Mouse (Mus musculus): ENCODE measurements around the gene Asic2.

The Asic2 gene

DNA sequence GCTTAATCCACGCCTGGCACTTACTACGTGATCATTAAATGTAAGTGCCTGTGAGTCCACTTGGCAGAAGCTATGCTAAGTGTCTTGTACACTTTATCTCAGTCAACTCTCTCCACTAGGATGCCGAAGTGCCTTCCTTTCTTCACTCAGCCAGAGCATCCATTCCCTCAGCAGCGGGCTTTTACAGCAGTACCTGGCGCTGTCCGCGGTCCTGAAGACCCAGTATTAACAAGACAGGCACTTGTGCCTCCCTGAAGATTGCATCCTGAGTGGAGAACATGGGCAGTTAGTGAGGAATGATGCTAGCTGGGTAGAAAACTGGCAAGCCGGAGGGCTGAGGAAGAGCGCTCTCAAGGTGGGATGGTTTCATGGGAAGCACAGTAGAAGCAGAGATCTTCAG is 852.6 kb downstream of the Asic2 start:
- in situ Hi-C loops (cut with MboI, MseI), result no loop called here

DNA sequence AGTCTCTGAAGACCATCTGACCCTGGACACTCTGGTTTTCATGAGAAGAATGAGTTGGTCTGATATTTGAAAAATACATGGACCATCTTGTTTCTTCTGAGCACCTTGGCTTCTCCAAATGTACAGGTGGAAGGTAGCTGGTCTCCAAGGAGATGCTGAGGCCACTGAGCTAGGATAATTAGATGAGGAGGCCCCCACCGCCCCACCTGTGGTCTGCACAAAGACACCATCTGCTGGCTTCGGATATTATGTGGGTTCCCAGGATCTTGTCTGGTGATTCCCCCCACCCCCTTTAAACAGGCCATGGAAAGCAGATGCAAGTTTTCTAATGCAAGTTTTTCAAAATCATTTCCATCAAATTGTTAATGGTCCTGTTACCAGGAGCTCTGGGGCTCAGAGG is 856.6 kb downstream of the Asic2 start:
- in situ Hi-C loops (cut with MboI, MseI), result no loop called here

DNA sequence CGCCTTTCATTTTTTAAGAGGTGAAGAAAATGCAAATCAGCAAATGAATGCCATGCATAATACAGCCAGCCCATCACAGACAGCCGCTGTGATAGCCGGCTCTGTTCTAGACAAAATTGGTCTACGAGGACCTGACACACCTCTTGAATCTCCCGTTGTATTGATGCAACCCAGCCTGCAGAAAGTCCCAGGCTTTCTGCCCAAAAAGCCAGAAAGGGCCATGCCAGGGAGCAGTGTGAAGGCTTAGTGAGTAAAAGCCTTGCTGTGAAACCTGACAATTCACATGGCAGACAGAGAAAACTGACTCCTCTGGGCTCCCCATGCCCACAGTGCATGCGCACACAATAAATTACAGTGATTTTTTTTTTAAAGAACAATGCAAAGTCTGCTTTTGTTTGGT is 858.2 kb downstream of the Asic2 start:
- in situ Hi-C loops (cut with MboI, MseI), result no loop called here

DNA sequence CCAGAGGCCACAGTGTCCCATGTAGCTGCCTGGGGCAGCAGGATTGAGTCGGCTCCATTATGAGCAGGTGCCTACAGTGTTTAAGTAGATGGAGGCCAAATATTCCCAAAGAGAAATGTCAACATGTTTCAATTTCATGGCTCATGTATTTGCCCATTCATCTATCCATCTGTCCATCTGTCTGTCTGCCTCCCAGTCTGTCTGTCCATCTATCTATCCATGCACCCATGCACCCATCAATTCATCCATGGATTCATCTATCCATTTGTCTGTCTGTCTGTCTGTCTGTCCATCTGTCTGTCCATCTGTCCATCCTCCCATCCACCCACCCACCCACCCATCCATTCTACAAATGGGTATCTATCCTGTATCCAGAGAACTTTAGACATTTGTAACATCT is 861.3 kb downstream of the Asic2 start:
- in situ Hi-C loops (cut with MboI, MseI), result no loop called here

DNA sequence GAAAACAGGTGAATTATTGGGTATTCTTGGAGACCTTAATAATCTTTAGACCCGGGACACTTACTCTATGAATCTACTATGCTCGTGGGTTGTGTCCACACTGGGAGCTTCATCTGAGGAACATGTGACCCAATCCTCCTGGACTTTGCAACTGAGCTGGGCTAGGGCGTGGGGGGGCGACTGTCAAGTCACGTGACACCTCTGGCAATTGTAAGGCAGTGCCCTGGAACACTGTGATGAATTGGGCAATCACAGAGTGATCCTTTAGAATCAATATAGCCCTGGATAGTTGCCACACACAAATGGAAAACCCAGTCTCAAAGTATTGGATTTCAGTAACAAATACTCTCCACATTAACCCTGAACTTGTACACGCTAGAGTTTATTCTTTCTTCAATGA is 867.4 kb downstream of the Asic2 start:
- in situ Hi-C loops (cut with MboI, MseI), result no loop called here

DNA sequence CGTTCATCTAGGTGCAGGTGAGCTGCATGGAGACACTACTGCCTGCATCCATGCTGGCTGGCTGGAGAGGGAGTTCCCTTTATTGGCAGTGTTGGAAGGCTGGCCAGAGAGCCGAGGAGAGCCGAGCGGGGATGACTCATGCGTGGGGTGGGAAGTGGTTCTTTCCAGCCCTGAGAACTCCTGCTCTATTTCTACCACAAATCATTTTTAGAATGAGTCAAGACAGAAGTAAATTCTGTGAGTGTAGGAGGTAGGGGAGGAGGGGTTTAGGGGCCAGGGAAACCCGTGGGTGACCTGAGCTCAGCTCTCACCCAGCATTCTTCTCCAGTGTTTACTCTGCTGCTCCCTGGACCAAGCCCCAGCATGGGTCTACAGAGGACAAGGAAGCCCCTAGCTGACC is 872.2 kb downstream of the Asic2 start:
- in situ Hi-C loops (cut with MboI, MseI), result no loop called here

DNA sequence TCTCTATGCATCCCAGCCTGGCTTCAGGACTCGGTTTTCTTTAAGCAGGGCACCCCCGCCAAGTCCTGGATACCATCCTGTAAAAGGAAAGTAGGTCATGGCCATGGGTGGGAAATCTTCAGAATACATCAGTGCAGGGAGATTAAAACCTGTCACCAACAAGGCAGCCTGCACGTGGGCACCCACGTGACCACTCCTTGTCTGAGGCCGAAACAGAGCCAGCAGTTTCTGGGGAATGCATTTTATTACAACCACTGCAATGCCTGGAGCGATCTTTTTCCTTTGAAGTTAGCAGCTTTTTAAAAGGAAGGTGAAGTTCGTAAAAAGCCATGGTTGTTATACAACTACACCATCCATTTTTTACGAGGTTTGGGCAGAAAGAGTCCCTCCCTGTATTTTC is 873.7 kb downstream of the Asic2 start:
- in situ Hi-C loops (cut with MboI, MseI), result no loop called here

DNA sequence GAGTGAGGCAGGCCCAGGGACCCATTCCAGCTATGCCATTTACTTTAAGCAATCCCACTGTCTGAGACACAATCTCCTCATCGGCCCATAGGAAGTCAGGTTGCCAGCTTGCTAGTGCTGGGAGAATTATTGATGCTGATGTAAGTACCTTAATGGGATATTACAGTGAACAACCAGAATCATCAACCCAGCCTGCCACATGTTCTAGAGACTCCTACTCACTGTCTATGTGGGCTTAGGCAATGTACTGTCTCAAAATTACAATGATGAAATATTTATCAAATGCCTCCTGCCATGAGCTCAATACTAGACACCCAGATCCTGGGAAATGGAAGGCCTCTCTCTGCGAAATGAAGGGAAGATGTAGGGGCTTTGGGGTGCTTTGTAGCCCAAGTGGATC is 876.1 kb downstream of the Asic2 start:
- in situ Hi-C loops (cut with MboI, MseI), result no loop called here

DNA sequence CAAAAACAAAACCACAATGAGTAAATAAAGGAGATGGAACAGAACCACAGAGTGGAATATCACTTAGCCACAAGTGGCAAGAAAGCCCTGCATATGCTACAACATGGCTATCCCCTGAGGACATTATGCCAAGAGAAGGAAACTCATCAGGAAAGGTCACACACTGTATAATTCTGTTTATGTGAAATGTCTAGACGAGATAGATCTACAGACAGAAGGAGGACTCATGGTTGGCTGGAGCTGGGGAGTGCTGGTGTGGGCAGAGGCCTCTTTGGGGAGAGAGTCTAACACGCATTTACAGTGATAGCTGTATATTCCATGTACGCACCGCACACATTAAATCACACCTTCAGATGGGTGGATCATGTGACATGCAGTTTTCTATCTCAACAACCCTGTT is 884.4 kb downstream of the Asic2 start:
- in situ Hi-C loops (cut with MboI, MseI), result no loop called here

DNA sequence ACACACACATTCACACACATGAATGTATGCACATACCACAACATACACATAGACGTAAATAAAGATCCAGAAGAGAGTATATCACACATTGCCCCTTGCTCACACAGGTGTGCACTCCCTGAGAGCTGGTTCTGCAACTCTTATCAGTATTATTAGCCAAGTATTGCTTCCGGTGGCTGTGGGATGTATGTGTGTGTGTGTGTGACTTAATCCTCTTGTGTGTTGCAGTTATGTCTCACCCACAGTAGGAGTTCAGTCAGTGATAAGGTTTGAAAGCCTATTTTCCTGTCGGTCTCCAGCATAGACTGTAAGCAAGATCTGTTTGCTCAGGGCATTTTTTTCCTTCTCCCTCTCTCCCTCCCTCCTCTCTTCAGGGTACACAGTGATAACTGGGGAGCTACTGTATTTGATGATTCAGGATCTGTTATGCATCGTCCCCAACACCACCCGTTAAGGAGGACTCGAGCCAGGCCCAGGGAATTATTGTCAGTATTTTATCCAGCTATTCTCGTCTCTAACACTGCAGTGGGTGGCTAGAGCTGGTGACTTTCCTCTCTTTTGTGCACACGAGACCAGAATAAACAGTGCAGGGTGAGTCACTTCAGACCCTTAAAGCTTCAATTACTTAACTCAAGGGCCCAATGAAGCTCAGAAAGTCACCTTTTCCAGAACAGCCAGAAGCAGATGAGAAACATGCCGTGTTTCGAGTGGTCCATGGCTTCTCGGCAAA is 888.0 kb downstream of the Asic2 start:
- in situ Hi-C loops (cut with MboI, MseI), result no loop called here

DNA sequence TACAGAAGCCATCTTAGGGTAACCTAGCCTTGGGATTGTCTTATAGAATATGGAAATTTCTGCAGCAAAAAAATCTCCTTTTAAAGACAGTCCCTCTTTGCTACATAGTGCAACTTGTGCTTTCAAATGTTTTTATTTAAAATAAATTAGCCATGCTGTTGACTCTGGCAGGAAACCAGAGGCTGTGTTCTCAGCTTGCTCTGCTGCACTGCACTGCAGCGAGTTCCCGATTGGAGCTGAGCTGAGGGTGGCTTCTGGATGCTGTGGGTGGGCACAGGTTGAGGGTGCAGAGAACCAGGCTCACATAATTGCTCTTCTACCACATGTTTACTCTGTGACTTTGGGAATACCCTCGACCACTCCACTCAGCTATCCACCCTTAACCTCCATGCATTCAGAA is 889.0 kb downstream of the Asic2 start:
- in situ Hi-C loops (cut with MboI, MseI), result no loop called here

DNA sequence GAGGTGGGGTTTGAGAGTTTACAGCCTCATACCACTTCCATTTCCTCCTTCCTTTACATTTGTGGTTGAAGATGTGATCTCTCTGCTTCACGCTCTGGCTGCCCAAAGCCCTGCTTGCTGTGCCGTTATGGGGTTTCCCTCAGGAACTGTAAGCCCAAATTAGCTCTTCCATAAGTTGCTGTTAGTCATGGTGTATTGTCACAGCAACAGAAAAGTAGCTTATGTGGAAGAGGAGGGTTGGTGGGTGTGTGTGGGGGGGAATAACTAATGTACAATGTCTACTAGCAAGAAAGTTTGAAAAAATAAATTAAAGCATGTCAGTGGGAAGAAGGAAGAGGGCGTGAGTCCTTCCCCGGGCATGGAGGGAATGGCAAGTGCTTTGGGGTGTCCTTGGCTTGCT is 896.4 kb downstream of the Asic2 start:
- in situ Hi-C loops (cut with MboI, MseI), result no loop called here

DNA sequence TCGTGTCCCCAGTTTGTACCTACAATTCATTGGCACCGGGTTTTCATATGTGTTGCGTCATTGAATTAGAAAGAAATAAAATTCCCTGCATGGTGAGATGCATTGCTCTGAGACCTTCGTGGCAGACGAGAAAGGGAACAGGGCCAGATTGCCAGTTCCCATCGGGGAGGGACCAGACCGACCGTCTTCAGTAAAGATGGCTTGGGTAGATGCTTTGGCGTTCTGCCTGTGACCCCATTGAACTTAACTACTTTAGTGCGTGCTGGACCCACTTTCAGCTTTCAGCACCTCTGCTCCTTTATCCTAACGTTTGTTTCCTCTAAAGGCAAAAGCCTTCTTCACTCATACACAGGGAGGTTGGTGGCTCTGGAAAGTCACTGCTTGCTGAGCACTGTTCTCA is 902.9 kb downstream of the Asic2 start:
- in situ Hi-C loops (cut with MboI, MseI), result no loop called here

DNA sequence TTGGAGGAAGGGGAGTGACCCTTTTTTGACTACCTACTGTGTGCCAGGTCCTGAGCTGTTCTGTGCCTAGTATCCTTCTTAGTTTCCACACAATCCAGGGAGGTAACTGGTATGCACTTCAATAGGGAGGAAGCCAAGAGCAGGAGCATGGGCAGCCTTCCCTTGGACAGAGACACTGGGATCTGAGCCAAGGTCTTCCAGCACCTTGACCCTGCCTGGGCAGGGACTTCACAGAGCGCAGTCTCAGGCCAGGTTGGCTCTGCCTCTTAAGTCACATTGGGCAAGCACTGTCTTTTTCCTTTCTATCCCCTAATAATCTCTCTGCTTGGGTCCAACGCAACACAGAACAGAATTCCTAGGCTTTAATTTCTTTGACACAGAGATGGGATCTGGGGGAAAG is 904.3 kb downstream of the Asic2 start:
- in situ Hi-C loops (cut with MboI, MseI), result no loop called here

DNA sequence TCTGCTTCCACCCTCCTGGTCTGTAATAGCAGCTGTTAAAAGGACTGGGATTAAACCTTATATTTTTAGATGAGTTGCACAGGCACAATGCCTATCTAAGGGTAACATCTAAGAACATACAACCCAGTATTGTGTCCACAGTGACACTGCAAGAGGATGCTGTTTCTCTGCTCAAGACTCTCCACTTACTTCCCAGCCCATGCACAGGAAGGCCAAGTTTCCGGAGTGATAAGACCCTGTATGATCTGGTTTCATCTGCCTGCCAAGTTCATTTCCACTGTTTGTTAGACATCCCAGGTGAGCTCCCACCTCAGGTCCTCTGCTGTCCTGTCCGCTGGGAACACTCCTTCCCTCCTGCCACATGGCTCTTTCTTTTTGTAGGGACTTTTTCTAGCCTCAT is 908.2 kb downstream of the Asic2 start:
- in situ Hi-C loops (cut with MboI, MseI), result no loop called here

DNA sequence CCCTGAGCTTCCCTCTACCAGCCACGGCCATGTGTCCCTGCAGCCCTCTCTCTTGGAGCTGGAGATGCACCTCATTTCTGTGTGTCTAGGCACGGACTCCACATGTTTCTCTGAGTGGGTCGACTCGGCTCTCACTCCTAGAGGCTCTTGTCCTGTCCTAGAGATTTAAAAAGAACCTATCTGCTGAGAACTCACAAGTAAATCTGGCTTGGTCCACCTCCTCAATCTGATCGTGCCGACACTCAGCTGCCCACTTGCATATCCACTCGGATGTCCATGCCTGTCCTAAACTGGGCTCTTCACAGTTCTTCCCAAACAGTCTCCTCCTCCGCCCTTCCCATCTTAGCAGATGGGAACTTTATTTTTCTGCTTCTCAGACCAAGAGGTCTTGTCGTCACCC is 908.7 kb downstream of the Asic2 start:
- in situ Hi-C loops (cut with MboI, MseI), result no loop called here

DNA sequence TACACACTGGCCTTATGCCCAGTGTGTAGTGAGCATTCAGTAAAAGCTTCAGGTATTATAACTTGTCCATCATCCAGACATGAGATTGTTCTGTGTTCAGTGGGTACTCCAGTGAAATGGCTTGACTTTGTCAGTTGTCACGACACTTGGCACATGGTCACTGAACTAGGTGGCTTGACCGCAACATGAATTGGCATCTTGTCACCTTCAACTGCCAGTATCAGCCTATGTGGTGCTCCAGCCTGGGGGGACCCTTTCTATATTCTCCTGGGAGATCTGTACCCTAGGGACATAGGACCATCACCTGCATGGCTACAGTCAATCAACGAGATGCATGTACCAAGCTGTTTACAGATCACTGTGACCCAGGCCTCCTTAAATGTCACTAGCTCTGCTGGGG is 910.8 kb downstream of the Asic2 start:
- in situ Hi-C loops (cut with MboI, MseI), result no loop called here

DNA sequence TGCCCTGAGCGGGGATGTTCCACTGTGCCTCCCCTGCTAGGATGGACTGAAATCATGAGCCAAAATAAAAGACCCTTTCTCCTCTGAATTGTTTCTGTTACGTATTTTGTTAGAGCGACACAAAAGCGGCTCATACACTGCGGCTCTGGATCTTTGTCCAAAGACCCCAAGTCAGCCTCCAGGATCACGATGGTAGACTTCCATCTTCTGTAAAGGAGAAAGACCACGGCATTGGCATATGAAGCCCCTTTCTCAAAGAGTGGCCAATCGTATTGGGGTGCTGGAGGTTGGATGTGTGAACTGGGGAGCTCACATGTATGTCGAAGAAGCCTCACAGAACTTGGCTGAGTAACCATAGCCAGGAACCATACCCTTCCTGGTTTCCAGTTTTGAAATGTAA is 911.5 kb downstream of the Asic2 start:
- in situ Hi-C loops (cut with MboI, MseI), result no loop called here

DNA sequence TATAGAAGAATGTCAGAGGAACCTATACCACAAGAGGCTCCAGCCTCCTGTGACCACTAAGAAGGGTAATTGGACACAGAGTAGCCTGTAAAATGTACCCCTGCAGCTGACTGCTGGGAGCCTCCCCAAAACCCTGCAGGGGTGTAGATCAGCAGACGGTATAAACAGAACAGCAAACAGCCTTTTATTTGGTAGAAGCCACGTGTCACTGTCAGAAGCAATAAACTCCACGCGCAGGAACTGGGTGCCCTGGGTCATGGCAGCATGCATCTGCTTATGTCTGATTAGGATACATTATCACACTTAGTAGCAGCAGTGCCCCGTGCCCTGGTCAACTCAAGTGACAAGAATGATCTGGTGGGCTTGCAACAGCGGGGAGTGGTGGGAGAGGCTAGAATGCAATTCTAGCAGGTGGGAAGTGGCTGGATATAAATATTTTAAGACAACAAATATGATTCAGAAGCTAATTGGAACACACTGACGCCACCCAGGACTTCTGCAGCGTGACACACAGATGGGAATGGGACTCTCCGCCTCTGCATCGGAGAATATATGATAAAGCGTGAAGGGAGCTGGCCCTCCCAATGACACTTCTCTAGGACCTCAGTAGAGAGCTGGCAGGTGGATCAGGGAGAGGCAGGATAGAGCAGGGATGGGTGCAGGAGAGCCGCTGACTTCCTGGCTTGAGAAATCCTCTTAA is 912.7 kb downstream of the Asic2 start:
- in situ Hi-C loops (cut with MboI, MseI), result no loop called here

DNA sequence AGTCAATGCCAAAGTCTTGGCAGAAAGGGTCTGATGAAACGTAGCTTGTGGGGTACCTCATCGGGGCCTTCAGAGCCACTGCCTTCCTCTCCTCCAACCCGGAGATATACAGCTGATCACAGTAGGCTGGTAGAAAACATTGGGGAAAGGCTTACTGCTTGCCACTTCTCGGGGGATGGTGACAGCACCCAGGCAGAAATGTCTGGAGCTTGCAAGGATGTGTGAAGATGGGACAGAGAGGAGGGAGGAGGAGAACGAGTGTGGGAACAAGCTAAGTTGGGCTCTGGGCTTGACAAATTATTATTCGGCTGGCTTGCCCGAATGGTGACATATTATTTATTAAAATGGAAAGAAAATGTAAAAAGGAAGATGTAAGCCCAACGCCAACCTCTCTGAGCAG is 914.4 kb downstream of the Asic2 start:
- in situ Hi-C loops (cut with MboI, MseI), result no loop called here

DNA sequence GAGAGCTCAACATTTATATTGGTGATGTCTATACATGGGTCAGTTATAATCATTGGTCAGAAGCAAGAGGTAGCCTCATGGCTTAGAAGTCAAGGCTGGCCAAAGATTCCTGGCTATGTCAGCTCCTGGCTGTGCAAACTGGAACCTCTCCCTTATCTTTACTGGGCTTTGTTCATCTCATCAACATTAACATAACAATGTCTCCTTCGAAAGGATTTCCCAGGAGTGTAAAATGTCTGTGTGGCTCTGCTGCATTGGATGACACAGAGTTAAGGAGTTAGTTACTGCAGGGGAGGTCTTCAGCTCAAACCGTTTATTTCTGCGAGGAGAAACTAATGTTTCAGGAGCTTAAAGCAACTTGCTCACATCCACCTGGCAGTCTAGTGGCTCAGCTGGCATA is 926.6 kb downstream of the Asic2 start:
- in situ Hi-C loops (cut with MboI, MseI), result no loop called here

DNA sequence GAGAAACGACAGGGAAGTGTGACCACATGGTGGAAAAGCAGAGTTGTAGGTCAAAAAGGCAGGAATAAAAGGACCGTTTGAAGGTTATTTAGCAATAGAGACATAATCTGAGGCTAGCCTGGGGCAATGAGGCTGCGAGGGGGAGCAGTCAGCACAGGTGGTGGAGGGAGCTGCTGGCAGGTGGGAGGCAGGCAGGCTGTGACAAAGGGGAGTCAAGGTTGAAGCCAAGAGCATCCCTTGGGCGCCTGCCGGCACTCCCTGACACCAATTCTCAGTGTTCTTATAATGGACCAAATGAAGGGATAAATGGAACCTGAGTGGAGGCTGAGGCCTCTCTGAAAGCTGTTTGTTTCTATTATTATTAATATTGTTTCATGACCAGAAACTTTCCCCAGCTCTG is 928.3 kb downstream of the Asic2 start:
- in situ Hi-C loops (cut with MboI, MseI), result no loop called here

DNA sequence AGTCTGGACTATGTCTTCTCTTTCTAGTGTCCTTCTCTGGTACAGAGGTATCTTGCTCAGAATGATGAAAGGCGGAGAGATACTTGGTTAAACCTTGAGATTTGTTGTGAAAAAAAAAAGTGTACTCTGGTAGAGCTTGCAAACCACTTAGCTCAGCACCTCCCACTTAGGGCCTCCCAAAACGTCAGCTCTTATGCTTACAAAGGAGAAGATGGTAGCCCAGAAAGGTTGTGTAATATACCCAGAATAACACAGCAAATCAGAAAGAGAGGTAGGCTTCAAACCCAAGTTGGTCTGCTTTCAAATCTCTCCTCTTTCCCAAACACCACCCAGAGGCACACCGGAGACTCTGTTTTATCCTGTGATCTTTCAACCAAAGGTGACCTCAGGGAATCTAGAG is 936.1 kb downstream of the Asic2 start:
- in situ Hi-C loops (cut with MboI, MseI), result no loop called here

DNA sequence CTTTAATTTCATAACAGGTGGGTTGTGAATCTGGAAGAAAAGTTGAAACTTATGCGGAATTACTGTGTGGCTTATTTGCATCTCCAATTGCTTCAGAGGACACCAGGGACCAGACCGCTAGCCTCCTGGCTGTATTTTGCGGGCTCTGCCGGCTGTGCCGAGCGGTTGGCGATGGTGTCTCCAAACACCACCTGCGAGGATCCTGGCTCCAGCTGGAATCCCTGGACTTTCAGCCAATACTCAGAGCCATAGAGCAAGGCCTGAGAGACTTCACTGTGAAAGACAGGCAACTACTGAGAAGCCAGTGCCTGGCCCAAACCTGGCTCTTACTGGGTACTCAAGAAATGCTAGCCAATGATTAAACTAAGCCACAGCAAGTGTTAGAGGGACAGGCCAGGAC is 953.5 kb downstream of the Asic2 start:
- in situ Hi-C loops (cut with MboI, MseI), result no loop called here
